Mouse (Mus musculus) thymus, adult 18-20 months (tissue): ENCODE results near the gene 4930469K13Rik.
"Not testable (repeated sequence)": the region's sequence is repeated elsewhere in the genome, so short reads cannot be mapped to it uniquely, and the experiment has no call there.

Experiments
- DNase-seq, 2 experiments: peaks; one replicate each; pipeline ENCODE4 v3.0.0; 2022; ENCODE audit warnings: mixed read lengths in 2 of 2

Gene 4930469K13Rik

DNA sequence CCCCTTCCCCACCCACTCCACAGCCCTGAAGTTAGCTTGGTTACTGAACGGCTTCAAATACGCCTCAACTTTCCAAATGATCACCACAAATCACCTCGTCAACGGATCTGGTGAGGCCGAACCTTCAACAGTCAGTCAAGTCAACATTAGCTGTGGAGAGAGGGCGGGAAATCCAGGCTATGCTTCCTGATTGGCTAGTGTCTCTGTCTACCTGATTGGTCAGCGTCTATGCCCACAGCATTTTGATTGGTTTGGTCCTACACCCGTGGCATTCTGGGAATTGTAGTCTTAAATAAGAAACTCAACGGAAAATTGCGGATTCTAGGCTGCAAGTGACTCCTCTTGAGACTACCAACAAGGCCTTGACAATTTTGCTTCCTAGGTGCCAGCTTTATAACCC lies at the start of gene 4930469K13Rik:
Gene 4930469K13Rik (minus strand): TSS at position 133 of the 400 bp plus-strand sequence.
- DNase-seq: peak in 1 of 2 experiments; percentile 19

DNA sequence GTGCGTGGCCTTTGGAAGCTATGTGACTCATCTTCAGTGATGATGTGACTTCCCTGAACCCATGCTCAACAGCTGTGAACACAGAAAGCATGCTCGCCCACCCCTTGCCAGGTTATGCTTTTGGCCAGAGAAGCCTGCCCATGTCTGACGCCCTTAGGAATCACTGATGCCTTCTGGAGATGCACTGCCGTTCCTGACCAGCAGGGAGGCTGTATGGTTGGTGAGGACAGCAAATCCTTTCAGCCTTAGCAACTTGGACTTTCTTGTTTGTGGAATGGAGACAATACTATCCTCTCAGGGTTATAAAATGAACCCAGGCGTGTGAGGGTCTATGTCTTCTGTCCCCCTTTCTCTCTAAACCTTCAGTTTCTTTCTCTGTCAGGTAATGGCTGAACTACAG lies 48.6 kb upstream of the 4930469K13Rik start:
- no peak for DNase-seq

DNA sequence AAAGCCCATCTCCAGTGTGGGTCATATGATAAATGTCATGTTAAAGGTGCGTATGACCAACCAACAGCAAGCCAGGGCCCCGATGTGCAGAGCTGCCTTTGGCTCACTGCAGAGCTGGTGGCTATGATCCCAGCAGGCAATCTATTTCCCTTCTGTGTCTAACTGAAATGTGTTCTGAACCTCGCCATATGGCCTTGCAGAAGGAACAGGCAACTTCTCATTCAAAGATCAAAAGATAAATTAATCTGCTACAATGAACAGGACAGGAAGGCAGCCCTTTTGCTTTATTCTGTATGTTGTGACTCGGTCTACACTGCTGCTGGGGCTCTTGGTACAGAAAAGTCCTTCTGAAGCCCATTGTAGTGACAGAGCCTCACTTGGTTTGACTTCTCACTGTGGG lies 46.1 kb upstream of the 4930469K13Rik start:
- DNase-seq: no peak

DNA sequence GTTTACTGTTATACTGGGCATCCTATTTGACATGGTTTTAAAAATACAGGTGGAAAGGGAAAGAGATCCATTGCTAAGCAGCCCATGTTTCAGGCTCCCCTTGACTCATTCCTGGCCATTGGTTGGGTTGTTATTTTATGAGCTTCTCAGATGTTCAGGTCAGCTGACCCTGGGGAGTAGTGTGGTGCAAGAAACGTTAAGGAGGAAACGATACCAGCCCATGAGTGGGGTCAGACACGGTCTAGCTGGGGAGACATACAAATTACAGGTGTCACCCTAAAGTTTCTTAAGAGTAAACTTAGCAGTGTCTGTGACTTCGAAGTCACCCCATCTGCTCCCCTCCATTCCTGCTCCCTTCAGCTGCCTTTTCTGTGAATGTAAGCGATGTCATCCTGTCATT lies 45.6 kb upstream of the 4930469K13Rik start:
- no peak for DNase-seq

DNA sequence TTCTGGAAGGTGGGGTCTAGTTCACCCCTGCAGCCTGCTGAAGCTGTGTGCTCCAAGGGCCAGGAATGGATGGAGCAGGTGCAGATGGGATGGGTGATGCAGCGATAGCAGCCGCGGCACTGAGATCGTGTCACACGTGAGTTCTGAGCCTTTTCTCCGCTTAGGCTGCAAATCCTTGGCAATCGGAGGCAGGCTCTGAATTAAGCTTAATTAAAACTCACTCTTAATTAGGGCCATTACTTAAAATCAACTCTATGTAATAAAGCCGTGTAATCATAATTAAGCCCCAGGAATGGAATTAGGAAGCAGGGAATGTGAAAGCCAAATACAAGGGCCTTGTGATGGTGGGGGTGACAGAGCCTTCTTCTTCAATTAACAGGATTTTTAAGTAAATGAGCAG lies 40.9 kb upstream of the 4930469K13Rik start:
- DNase-seq: no peak

DNA sequence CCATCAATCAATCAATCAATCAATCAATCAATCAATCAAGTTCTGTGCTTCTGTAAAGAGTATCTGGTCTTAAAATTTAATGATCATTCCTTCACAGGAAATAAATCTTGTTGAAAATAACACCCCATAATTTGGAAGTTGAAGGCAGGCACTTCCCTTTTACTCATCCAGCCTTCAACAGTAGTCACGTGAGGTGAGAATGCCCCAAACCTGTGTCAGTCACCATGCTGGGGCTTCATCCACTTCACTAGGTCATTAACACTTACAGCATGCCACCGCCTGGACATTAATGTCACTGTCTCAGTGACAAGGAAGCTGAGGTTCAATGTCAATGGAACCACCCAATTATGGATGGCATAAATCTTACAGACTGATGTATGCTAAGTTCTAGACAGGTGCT lies 30.1 kb upstream of the 4930469K13Rik start:
- no peak for DNase-seq

DNA sequence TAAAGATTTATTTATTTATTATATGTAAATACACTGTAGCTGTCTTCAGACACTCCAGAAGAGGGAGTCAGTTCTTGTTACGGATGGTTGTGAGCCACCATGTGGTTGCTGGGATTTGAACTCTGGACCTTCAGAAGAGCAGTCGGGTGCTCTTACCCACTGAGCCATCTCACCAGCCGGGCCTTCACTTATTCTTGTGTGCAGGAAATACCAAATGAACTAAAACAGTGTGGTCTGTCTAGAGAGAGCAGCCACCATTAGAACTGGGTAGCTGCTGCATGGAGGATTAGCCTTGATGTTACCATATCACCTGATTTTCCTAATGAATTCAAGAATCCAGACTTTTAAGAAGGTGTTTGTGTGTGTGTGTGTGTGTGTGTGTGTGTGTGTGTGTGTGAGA lies 27.4 kb upstream of the 4930469K13Rik start:
- not testable (repeated sequence) for DNase-seq

DNA sequence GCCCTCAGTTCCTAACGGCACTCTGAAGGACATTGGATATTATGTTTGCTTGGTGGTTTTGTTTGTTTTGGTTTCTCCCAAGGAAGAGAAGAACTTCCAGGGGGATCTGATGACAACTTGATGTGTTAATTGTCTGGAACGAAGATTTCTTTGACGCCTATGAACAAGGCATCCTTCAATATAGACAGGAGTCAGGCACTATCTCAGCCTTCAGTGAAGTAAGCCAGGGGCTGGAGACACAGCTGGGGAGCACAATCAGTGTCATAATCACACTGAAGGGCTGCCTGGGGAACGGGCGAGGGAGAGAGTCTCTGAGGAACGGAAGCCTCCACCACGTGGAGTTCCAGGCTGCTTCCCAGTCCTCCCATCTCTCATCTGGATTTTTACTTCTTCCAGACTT lies 26.5 kb upstream of the 4930469K13Rik start:
- DNase-seq: no peak

DNA sequence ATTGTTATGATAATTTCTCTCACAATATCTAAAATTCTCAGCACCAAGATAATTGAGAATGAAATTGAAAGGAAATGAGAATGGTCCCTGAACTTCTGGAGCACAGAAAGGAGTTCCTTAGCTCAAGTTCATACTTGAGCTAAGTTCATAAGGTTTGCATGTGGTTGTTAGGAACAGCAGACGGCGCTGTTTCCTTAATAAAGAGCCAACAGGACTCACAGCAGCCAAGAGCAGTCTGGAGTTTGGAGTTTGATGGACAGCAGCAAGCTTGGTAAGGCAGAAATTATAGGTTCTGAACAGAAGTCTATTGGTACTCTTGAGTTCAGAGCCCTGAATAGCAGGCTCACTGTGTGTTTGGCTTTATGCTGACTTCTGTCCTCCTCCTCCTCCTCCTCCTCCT lies 24.8 kb upstream of the 4930469K13Rik start:
- DNase-seq: no peak

DNA sequence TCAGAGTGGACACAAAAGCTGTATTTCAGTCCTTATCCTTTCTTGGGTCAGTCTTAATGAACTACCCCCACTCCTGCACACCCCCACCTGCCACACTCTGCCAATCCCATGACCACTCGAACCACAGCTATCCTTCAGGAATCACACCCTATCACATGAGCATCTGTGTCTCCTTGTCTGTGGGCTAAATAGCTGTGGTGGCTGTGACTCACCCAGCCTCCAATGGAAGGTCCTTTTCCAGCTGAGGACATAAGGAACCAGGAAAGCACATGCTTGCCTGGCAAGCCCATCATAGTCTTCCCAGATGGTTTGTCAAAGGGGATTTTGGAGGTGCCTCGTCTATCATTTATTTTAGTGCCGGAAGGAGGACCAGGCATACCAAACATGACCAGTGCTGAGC lies 20.0 kb upstream of the 4930469K13Rik start:
- DNase-seq: no peak

DNA sequence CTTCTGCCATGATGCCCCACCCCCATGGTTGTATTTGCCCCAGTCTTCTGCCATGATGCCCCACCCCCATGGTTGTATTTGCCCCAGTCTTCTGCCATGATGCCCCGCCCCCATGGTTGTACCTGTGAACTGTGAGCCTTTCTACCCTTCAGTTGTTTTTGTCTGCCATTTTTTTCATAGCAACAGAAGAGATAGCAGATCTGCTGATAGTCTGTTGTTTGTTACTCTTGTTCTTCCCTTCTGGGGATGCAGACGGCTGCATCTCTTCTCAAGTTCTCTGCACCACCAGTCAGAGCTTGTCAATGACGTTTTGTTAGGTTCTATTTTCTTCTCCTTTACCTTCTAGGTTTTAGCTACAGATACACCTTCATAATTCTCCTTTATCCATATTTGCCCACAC lies 19.2 kb upstream of the 4930469K13Rik start:
- no peak for DNase-seq

DNA sequence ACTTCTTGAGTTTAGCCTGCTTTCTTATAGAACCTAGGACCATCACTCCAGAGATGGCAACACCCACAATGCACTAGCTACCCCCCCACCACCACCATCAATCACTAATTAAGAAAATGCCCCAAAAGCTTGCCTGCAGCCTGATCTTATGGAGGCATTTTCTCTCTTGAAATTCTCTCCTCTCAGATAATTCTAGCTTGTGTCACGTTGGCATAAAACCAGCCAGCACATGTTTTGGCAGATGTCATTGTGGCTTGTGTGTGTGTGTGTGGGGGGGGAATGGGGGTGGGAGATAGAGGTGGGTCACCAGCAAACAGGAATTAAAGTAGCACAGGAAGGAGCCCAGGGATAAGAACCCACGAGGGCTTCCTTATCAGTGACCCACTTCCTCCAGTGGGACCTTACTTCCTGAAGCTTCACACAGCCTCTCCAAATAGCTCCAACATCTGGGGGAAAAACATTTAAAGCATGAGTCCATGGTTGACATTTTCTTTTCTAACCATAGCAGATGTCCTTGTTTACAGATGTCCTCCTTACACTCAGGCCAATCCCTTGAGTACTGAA lies 18.3 kb upstream of the 4930469K13Rik start:
- no peak for DNase-seq

DNA sequence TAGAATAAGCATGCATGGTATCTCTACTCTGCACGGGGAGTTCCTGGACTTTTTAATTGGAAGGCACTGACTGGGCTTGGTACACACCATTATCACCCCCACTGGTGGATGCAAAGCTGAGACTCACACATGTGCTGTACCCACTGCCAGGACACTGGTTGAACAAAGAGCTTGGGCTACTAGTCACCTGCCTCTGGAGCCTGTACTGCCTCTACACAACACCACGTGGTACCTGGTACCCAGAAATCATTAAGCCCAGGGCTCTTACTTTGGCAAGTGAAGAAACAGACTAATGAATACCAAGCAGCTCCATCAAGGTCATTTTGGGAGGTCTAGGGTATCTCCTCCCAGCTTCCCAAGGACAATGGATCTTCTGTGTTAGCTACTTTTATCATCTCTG lies 15.4 kb upstream of the 4930469K13Rik start:
- no peak for DNase-seq

DNA sequence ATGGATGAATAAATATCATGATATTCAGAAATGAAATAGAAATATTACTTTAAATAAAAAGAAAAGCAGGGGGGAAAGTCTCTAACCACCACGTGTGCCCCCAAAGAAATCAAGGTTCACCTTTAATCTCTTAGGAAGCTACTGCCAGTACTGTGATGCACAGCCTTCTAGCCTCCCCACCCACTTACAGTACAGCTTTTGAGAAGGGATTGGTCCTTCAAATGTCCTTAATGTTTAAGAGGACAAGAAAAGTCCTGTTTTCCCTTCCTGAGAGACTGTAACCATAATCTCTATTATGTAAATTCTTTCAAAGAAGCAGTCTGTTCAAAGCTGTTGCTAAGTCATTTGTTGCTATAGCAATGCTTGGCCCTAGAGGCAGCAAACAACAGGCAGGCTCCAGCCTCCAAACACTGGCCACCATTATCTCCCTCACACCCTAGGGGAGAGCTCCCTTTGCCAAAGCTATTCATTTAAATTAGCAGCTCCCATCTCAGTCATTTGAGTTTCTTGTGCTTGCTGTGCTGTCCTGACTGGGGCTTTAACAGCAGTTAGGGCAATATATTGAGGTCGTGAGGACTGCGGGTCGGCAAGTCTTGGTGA lies 14.5 kb upstream of the 4930469K13Rik start:
- no peak for DNase-seq

DNA sequence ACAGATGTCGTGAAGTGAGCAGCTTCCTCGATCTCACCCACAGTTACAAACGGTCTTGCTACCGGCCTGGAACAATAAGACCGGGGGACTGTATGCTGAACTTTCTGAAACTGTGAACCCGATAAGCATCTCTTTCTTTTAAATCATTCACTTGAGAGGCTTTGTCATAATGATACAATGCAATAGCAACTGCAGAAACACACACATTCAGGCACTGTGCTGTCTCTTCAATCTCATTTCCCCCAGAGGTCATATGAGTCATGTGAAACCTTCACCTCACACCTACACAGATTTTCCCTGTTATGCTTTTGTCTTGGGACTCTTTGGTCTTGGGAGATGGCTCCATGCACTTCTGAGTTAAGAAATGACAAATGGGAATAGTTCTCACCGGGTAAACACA lies 13.6 kb upstream of the 4930469K13Rik start:
- no peak for DNase-seq

DNA sequence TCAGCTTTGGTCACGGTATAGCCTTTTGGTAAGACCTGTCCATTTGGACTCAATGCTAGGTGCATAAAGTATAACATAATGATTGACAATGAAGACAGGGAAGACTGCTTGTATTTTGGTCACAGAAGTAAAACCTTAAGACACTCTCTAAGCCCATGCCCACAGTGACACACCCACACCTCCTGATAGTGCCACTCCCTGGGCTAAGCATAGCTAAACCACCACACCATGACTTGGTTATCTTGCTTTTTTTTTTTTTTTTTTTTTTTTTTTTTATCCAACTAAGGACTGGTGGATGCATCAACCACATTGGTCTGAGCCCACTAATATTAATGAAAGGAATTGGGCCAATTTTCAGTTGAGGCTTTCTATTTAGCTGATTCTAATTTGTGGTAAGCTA lies 10.9 kb upstream of the 4930469K13Rik start:
- no peak for DNase-seq

DNA sequence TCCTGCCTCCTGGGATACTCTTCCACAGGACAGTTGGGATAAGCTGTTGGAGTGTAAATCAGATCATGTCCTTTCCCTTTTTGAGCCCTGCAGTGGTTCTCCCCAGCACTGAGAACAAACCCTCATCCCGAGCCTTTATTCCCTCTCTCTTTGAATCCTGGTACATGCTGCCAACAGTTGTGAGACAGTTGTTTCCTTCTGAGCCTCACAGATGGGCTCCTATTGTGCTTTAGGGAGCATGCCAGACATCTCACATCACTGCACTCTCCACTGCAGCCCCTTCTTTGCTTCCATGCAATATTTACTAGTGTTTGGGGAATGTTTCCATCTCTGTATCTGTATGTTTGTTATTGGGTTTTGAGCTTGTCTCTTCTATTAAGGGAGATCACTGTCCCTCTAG lies 6.6 kb upstream of the 4930469K13Rik start:
- DNase-seq: no peak

DNA sequence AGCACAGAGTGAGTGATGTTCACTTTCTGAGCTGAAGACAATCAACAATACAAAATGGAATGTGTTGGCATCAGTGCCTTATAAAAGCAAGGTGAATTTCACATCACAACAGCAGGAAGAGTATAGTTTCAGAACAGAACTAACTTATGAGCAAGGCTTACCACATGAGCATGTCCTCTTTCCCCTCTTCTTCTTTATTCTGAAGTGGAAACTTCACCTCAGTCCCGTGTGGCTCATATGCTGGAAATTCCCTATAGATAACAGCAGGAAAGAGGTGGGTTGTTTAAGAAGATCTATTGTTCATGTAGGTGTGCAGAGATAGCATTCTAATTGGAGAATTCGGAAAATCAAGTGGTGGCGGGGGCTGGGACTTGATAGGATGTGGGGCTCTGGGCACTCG lies 3.5 kb upstream of the 4930469K13Rik start:
- DNase-seq: no peak

DNA sequence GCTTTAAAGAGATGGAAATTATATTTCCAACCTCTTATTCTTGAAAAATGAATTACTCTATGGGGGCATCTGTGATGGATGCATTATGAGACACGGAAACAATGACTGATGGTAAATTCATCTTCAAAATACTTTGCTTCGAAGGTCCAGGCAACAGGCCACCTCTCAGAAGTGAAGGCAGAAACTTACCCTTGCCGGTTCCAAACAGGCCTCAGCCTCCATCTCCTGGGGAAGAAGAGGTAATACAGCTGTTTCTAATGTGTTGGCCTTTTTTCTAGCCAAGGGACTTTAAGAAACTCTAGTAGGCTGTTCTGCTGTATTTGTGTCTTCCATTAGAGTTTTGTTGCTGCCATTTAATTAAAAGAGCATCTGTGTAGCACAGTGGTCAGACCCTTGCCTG lies 11.3 kb downstream of the 4930469K13Rik start:
- DNase-seq: no peak

DNA sequence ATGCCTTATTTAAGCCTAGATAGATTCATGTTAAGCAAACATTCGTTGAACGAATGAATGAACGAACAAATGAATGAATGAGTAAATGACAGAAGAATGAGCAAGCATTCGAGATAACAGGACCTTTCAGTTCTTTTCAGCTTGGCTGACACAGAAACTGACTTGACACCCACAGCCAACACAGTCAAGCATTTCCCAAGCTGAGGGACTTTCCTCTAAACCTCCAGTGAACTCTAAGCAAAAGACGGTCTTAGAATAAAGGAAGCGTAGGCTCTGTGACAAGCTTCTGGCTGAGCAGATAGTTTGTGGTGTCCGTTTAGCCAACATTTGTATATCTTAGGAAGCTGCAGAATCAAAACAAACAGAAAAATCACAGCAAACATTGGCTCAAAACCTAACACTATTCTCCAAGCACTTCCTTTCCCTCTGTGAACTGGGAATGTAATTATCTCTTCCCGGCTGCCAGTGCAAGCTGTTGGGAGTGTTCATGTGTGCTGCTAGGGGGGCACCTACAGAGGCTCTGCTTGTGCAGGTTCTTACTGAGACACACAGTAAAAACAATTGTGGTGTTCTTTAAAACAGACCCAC lies 12.1 kb downstream of the 4930469K13Rik start:
- DNase-seq: no peak

DNA sequence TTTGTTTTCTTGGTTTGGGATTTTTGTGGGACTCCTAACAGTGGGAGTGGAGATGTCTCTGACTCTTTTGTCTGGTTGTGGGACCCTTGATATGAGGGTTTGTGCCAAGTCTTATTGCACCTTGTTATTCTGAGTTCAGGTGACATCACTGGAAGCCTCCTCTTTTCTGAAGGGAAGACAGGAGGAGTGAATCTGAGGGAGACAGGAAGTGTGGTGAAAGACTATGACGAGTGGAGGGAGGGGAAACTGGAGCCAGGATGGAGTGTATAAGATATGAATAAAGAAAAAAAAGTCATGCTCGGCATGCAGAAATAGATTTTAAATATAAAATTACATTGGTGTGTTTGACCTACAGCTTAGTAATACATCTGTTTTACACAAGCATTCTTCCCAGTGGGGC lies 13.7 kb downstream of the 4930469K13Rik start:
- no peak for DNase-seq

DNA sequence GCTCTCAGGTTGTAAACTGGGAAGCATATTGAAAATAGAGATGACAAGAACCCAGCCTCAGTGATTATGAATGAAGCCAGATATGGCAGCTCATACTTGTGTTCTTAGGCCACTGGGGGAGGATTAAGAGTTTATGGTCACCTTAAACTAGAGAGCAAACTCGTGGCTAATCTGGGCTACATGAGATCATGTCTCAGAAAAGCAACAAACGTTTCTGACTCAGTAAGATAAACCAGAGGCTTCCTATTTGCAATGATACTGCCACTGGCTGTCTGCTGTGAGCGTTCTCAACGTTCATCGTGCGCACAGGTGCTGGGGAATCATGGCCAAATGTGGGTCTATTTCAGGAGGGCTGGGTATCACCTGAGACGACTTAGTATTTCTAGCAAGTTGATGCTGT lies 14.6 kb downstream of the 4930469K13Rik start:
- no peak for DNase-seq

DNA sequence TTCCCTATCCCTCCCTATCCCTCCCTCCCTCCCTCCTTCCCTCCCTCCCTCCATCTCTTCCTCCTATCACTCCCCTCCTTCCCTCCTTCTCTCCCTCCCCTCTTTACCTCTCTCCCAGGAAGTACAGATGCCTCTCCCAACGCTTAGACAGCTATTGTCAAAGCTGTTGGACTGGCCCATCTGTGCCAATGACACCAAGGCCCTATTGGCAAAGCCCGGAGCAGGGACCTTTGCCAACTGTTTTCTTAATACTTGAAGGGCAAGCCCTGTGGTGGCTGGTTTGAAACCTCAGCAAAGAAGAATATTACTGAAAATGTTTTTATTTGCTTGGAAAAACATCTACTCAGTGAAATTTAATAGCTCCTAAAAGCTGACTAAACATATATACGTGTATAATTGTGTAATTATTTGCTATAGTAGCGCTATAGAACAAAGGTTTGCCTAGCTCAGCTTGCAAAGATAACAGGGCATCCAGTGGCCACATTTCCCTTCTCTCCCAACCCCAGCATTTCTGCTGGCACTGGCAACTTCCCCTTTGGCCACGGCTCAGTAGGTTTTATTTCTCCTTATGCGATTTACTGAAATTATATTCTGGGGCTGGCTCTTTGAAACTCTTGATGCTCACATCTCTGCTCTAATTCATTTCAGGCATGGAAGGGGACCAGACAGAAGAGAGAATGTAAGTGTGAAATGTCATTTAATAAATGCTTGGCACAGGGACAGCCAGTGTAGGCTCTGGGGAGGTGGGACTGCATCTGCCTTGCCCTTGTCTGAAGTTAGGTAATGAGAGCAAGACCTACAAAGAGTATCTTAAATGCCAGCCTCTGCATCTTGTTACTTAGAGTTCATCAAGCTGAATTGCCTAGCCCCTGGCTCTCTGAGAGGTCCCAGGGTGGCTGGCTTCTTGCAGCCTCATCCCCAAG lies 18.6 kb downstream of the 4930469K13Rik start:
- no peak for DNase-seq

DNA sequence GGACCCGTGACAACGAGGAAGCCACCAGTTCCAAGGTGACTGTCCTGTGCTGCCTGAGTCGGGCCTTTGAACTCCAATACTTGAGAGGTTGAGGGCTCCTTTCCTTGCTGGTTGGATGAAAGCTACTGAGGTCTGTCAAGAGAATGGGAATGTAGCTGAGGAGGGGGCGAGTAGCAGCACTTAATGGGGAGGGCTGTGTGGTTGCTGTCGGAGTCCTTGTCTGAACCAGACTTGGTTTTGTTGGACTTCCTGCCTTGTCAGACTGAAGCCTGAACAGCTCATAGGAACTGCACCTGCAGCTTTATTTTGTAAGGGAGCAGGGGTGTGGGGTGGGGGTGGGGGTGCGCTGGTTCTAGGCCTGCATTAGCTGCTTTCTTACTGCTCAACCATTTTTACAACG lies 19.8 kb downstream of the 4930469K13Rik start:
- DNase-seq: peak; percentile 37 to 56
